Mouse (Mus musculus): ENCODE results near the gene Ptch2.

The Ptch2 gene

GRCm38 (mm10) chr4:117155792-117156355 is 60.0 kb downstream of the Ptch2 start, which contains the start of gene Rps8:
TSS of gene Rps8 (minus strand) at chr4:117156243.
- peak; percentile 82 for DNase-seq

GRCm38 (mm10) chr4:117156372-117156771 is 60.5 kb downstream of the Ptch2 start:
- DNase-seq, result no peak

- DNase-seq, result no peak
Observed at GRCm38 (mm10) chr4:117159666-117160065, 63.8 kb downstream of the Ptch2 start.

DNA sequence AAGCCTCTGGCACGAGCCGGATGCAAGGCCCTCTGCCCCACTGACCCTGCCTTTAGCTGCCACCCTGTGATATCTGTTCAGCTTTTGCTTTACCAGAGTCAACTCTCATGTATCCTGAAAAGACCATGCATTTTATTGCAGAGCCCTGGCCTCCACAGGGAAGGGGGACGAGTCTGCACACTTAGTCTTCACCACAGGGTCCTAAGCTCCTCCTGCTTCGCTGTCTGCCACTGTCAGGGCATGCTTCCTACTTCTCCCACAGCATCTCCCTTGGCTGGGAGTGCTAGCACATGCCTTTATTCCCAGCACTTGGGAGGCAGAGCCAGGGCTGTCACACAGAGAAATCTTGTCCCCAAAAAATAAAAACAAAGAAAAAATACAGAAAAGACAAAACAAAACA is 65.3 kb downstream of the Ptch2 start:
- DNase-seq, result no peak
